Mouse (Mus musculus) ovary, adult 18-20 months (tissue): ENCODE results near the gene Gm11487.
"Not testable (repeated sequence)": the region's sequence is repeated elsewhere in the genome, so short reads cannot be mapped to it uniquely, and the experiment has no call there.

Experiments used
- DNase-seq: peaks from one replicate; pipeline ENCODE4 v3.0.0; 2022; ENCODE audit warnings: low spot score, mixed read lengths

Gene Gm11487

GRCm38 (mm10) chr4:73404972-73405371 lies at the start of gene Gm11487:
Gene Gm11487 (minus strand): TSS chr4:73405072.
- not testable (repeated sequence) for DNase-seq

- DNase-seq, result no peak
These were observed 39.8 kb upstream of the Gm11487 start for GRCm38 (mm10) chr4:73444715-73445114.

GRCm38 (mm10) chr4:73442568-73442967 lies 37.7 kb upstream of the Gm11487 start:
- DNase-seq, result no peak

- no peak for DNase-seq
These were observed 21.0 kb upstream of the Gm11487 start for GRCm38 (mm10) chr4:73425903-73426302.

GRCm38 (mm10) chr4:73423049-73423448 lies 18.2 kb upstream of the Gm11487 start:
- no peak for DNase-seq

- no peak for DNase-seq
These were observed 38.3 kb downstream of the Gm11487 start for GRCm38 (mm10) chr4:73366534-73366933.
